Mouse (Mus musculus) stomach, postnatal 0 days (tissue): Measurements from ENCODE around the gene Arhgap42.

Experiments used
- CTCF ChIP-seq: IDR thresholded peaks from 2 replicates; pipeline ENCODE4 v1.5.1; 2016; ENCODE audit warnings: antibody characterized with exemption, low read depth, mild to moderate bottlenecking, moderate library complexity
- EP300 ChIP-seq: optimal IDR thresholded peaks from 2 replicates; pipeline ENCODE3; 2016; ENCODE audit warnings: antibody characterized with exemption

DNA sequence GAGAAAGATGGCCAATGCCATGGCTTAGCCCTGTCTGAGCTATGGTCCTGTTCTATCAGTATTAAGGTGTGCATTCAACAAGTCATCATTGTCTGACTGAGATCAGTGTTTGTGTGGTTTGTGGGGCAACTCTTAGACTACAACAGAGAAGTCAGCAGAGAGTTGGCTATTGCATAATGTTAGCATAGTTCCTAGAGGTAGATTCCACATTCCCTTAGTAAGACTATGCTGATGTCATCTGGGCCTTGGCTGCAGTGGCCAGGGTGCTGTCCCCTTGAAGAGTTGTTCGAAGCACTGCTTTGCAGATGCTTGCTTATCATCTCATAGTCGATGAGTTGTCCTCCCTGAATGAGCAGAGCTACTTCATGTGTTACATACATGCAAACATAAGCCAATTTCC is 49.2 kb upstream of the Arhgap42 start:
- TF ChIP-seq CTCF = no peak
- TF ChIP-seq EP300 = no peak
